Mouse (Mus musculus) gastrocnemius, postnatal 10 days (tissue): ENCODE measurements at regions not wholly inside any gene's neighbourhood (a gene's known extent, or its start where the extent isn't known, plus 50 kb on each side); places are given as distances from the start of the nearest gene placed in this dataset.

Source experiments
- DNase-seq: peaks from one replicate; pipeline ENCODE4 v3.0.0; 2021; ENCODE audit warnings: mixed read lengths

- no peak for DNase-seq
These were observed 109.3 kb upstream of the Ado start for GRCm38 (mm10) chr10:67658005-67658545.

- no peak for DNase-seq
These were observed 108.5 kb upstream of the Ado start for GRCm38 (mm10) chr10:67657305-67657704.

GRCm38 (mm10) chr10:67654518-67654917 lies 105.8 kb upstream of the Ado start:
- peak; percentile 32 for DNase-seq

- DNase-seq: no peak
These were observed 103.5 kb upstream of the Ado start for GRCm38 (mm10) chr10:67652300-67652699.

- no peak for DNase-seq
These were observed 102.6 kb upstream of the Ado start for GRCm38 (mm10) chr10:67651386-67651785.

GRCm38 (mm10) chr10:67647777-67648727 lies 99.3 kb upstream of the Ado start:
- peak; percentile 24 for DNase-seq

- DNase-seq: no peak
These were observed 98.2 kb upstream of the Ado start for GRCm38 (mm10) chr10:67646659-67647559.

- no peak for DNase-seq
These were observed 97.1 kb upstream of the Ado start for GRCm38 (mm10) chr10:67645821-67646220.

- DNase-seq: no peak
These were observed 95.5 kb upstream of the Ado start for GRCm38 (mm10) chr10:67644280-67644679.

GRCm38 (mm10) chr10:67643685-67644084 lies 94.9 kb upstream of the Ado start:
- no peak for DNase-seq

GRCm38 (mm10) chr10:67637339-67637738 lies 88.6 kb upstream of the Ado start:
- no peak for DNase-seq

- peak; percentile 16 for DNase-seq
These were observed 87.8 kb upstream of the Ado start for GRCm38 (mm10) chr10:67636569-67636968.

GRCm38 (mm10) chr10:67634795-67635194 lies 86.0 kb upstream of the Ado start:
- DNase-seq: no peak

- no peak for DNase-seq
These were observed 84.3 kb upstream of the Ado start for GRCm38 (mm10) chr10:67633063-67633462.

- DNase-seq: no peak
These were observed 74.6 kb upstream of the Ado start for GRCm38 (mm10) chr10:67623338-67623737.

GRCm38 (mm10) chr10:67620018-67620417 lies 71.3 kb upstream of the Ado start:
- DNase-seq: no peak

GRCm38 (mm10) chr10:67618112-67618511 lies 69.4 kb upstream of the Ado start:
- DNase-seq: no peak

GRCm38 (mm10) chr10:67615016-67615415 lies 66.3 kb upstream of the Ado start:
- DNase-seq: no peak

- no peak for DNase-seq
These were observed 61.9 kb upstream of the Ado start for GRCm38 (mm10) chr10:67610689-67611088.

GRCm38 (mm10) chr10:67608033-67608432 lies 59.3 kb upstream of the Ado start:
- DNase-seq: no peak

GRCm38 (mm10) chr10:67607297-67608032 lies 58.7 kb upstream of the Ado start:
- DNase-seq: no peak

GRCm38 (mm10) chr10:67606739-67607138 lies 58.0 kb upstream of the Ado start:
- DNase-seq: no peak
